Mouse (Mus musculus): ENCODE data around the gene 1700023F06Rik. TPM values are rescaled to one million over a fixed set of nuclear protein-coding genes. Genes with fewer than 3 reads are reported as not detected.

Gene 1700023F06Rik
- polyA plus RNA-seq, 1 experiment = 9.4 TPM

DNA sequence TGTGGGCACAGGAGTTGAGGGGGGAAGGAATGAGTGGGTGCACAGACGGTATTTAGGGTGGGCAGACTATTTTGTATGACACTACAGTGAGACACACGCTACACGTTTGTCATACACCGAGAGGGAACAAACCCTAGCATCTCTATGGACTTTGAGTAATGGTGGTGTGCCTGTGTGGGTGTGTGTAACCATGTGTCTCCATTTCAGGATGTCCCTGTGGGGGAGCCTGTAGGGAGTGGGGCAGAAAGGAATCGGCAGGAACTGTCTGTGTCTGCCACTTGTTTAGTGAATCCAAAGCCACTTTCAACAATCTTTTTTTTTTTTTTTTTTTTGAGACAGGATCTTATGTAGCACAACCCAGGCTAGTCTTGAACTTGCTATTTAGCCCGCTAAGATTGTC is 2.2 kb downstream of the 1700023F06Rik start:
- no peak for TF ChIP-seq POLR2A (IDR thresholded peaks at IDR 0.05; ENCODE audit: borderline replicate concordance, insufficient read depth, low read length)
- no peak for TF ChIP-seq CTCF (IDR thresholded peaks at IDR 0.05; ENCODE audit: borderline replicate concordance, insufficient read depth, low read depth, low read length)
- WGBS = 94% methylated on average over 6 of the region's 6 CpGs
- no peak for DNase-seq

DNA sequence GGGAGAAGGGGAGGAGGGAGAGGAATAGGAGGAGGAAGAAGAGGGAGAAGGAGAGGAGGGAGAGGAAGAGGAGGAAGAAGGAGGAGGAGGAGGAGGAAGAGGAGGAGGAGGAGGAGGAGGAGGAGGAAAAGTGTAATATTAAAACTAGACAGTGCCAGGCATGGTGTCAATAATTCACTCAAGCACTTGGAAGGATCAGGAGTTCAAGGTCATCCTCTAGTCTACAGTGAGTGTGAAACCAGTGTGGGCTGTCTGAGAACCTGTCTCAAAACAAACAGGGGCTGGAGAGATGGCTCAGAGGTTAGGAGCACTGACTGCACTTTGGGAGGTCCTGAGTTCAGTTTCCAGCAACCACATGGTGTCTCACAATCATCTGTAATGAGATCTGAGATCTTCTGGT is 6.0 kb downstream of the 1700023F06Rik start:
- peaks cover 25% of the 10 kb centered on the region for H3K4me1 ChIP-seq (ENCODE audit: control insufficient read depth, insufficient read depth, low read length)
- DNase-seq = no peak
- no peak overlapping the region for H3K27ac ChIP-seq (ENCODE audit: insufficient read depth, low read length)
- TF ChIP-seq CTCF (IDR thresholded peaks at IDR 0.05; ENCODE audit: borderline replicate concordance, insufficient read depth, low read depth, low read length) (no peak), POLR2A (IDR thresholded peaks at IDR 0.05; ENCODE audit: borderline replicate concordance, insufficient read depth, low read length) (no peak)
- H3K27me3 ChIP-seq (ENCODE audit: control insufficient read depth, insufficient read depth, low read length) = no peaks in the 10 kb centered on the region
- no peak overlapping the region for H3K4me3 ChIP-seq (replicated peaks; ENCODE audit: insufficient read depth, low read depth, low read length)

More for the DNA sequence above, 2.2 kb downstream of the 1700023F06Rik start:
- peaks cover 5% of the 10 kb centered on the region for H3K4me1 ChIP-seq (ENCODE audit: control insufficient read depth, insufficient read depth, low read length)
- H3K27me3 ChIP-seq (ENCODE audit: control insufficient read depth, insufficient read depth, low read length) = no peaks in the 10 kb centered on the region
- no peak overlapping the region for H3K4me3 ChIP-seq (replicated peaks; ENCODE audit: insufficient read depth, low read depth, low read length)
- H3K27ac ChIP-seq (ENCODE audit: insufficient read depth, low read length) = no peak overlapping the region

DNA sequence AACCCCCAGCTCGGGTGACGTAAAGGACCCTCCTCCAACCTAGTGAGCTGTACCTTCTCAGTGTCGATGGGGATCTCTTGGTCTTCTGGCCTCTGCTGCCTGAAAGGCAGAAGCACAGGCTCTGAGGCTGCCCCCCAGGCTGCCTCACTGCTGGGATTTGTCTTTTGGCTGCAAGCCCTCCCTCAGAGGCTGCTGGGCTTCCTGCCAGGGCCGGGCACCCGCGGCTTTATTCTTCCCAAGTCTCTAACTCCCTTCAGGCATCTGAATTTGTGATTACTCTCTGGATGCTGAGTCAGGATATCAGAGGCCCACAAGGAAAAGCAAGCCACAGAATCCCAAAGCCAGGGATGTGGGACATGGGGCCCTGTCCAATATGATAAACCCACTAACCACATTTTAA is 6.7 kb downstream of the 1700023F06Rik start:
- DNase-seq = peak; percentile 82 to 83
- WGBS = 5% methylated on average over 6 of the region's 6 CpGs
- no peak overlapping the region for H3K4me3 ChIP-seq (replicated peaks; ENCODE audit: insufficient read depth, low read depth, low read length)
- TF ChIP-seq CTCF (IDR thresholded peaks at IDR 0.05; ENCODE audit: borderline replicate concordance, insufficient read depth, low read depth, low read length) (no peak), POLR2A (IDR thresholded peaks at IDR 0.05; ENCODE audit: borderline replicate concordance, insufficient read depth, low read length) (no peak)
- H3K27me3 ChIP-seq (ENCODE audit: control insufficient read depth, insufficient read depth, low read length) = no peaks in the 10 kb centered on the region
- peaks cover 32% of the 10 kb centered on the region for H3K4me1 ChIP-seq (ENCODE audit: control insufficient read depth, insufficient read depth, low read length)
- peak overlapping the region; percentile 59 for H3K27ac ChIP-seq (ENCODE audit: insufficient read depth, low read length)

DNA sequence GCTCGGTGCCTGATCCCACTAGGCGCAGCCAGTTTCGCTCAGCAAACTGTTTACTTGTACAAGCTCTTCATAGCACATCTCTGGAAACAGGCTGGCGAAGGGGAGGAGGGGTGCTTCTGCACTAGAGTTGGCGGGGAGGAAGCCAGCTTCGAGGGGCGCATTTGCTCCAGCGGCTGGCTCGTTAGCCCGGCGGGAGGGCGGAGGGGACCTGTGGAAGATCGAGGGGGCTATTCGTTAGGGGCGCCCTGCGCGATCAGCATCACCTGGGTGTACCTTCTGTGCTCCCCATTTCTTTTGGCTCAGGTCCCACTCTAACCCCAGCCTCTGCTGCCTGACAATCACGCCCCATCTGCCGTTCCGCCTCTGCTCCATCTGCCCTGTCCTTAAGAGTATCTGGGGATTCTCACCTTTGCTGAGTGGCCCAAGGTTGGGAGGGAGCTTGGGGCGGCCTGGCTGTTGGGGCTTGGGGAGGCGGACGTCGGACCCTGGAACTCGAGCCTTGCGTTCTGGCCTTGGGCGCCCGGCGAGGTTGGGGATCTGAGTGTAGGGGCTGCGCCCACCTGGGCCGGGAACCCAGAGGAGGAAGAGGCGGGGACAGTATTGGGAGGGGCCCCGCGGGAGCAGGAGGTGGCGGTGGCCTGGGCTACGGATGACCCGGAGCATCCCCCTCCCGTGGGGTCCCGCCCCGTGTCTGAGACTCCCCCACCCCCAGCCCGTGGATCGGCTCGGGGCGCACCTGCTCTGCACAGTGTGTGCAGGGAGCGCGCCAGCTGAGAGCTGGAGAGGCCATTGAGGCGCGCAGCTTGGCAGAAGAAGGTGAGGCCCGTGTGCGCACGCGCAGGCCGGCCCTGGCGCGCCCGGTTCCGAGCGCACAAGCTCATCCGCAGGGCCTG is 9.2 kb downstream of the 1700023F06Rik start:
- peak; percentile 75 for TF ChIP-seq POLR2A (IDR thresholded peaks at IDR 0.05; ENCODE audit: borderline replicate concordance, insufficient read depth, low read length)
- TF ChIP-seq CTCF (IDR thresholded peaks at IDR 0.05; ENCODE audit: borderline replicate concordance, insufficient read depth, low read depth, low read length) = no peak
- whole genome bisulfite sequencing = 2% methylated on average over 58 of the region's 59 CpGs
- no peaks in the 10 kb centered on the region for H3K27me3 ChIP-seq (ENCODE audit: control insufficient read depth, insufficient read depth, low read length)
- DNase-seq = peak; percentile 91 to 92
- H3K27ac ChIP-seq (ENCODE audit: insufficient read depth, low read length) = peak overlapping the region; percentile 99
- H3K4me3 ChIP-seq (replicated peaks; ENCODE audit: insufficient read depth, low read depth, low read length) = peak overlapping the region; percentile 85
- H3K4me1 ChIP-seq (ENCODE audit: control insufficient read depth, insufficient read depth, low read length) = peaks cover 48% of the 10 kb centered on the region

DNA sequence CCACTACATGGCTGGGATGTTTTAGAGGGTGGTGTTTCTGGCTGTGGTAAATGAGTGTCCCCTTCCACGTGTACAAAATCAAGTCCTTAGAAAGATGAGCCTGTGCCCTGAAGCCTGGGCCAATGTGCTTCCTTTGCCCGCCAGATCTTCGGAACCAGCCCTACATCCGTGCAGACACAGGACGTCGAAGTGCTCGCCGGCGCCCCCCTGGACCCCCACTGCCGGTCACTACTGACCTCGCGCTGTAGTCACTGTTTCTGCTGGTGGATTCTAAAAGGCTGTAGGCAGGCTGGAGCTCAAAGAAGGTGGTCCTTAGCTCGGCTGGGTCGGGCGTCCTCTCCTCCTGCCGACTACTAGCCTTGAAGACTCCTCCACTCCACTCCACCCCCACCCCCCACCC is 10.0 kb downstream of the 1700023F06Rik start:
- H3K4me1 ChIP-seq (ENCODE audit: control insufficient read depth, insufficient read depth, low read length) = peaks cover 48% of the 10 kb centered on the region
- WGBS = 10% methylated on average over 16 of the region's 16 CpGs
- peak overlapping the region; percentile 30 for H3K27ac ChIP-seq (ENCODE audit: insufficient read depth, low read length)
- DNase-seq = peak; percentile 41 to 61
- no peak for TF ChIP-seq POLR2A (IDR thresholded peaks at IDR 0.05; ENCODE audit: borderline replicate concordance, insufficient read depth, low read length)
- no peak for TF ChIP-seq CTCF (IDR thresholded peaks at IDR 0.05; ENCODE audit: borderline replicate concordance, insufficient read depth, low read depth, low read length)
- no peaks in the 10 kb centered on the region for H3K27me3 ChIP-seq (ENCODE audit: control insufficient read depth, insufficient read depth, low read length)
- peak overlapping the region; percentile 85 for H3K4me3 ChIP-seq (replicated peaks; ENCODE audit: insufficient read depth, low read depth, low read length)

DNA sequence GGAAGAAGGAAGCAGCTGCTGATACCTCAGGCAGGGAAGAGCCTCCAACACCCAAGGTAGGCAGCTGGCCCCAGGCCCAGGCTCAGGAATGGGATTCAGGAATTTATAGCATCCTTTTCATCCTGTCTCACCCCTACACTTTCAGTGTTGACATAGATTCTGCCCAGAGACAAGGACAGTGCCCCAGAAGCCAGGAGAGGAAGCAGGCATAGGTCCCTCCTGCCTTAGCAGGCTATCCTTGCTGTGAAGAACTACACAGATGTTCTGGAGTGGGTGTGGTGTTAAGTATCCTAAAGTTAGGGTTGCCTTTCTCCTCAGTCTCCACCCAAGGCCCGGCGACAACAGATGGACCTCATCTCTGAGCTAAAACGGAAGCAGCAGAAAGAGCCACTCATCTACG is 11.0 kb downstream of the 1700023F06Rik start:
- TF ChIP-seq POLR2A (IDR thresholded peaks at IDR 0.05; ENCODE audit: borderline replicate concordance, insufficient read depth, low read length) = no peak
- TF ChIP-seq CTCF (IDR thresholded peaks at IDR 0.05; ENCODE audit: borderline replicate concordance, insufficient read depth, low read depth, low read length) = no peak
- Histone ChIP-seq H3K27me3 (ENCODE audit: control insufficient read depth, insufficient read depth, low read length) (no peaks in the 10 kb centered on the region), H3K4me3 (replicated peaks; ENCODE audit: insufficient read depth, low read depth, low read length) (no peak overlapping the region), H3K4me1 (ENCODE audit: control insufficient read depth, insufficient read depth, low read length) (peaks cover 48% of the 10 kb centered on the region), H3K27ac (ENCODE audit: insufficient read depth, low read length) (peak overlapping the region; percentile 12)
- 35% methylated on average over 4 of the region's 4 CpGs for WGBS
- no peak for DNase-seq

DNA sequence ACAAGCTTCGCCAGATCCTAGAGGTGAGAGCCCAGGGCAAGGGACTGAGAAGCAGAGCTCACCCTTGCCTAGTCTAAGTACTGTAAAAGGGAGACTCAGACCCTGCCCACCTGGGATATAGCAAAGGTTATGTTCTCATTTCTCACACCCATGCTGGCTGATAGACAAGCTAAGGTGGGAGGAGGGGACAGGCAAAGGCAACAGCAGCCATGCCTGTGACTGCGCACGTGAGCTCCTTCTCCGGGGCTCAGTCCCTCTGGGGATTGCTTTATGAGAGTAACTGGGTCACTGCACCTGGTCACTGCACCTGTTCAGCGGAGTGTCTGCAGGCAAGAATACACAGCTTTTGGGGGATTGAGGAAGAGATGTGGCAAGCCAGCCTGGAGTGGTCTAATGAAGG is 12.7 kb downstream of the 1700023F06Rik start:
- Histone ChIP-seq H3K4me1 (ENCODE audit: control insufficient read depth, insufficient read depth, low read length) (peaks cover 40% of the 10 kb centered on the region), H3K4me3 (replicated peaks; ENCODE audit: insufficient read depth, low read depth, low read length) (no peak overlapping the region), H3K27ac (ENCODE audit: insufficient read depth, low read length) (peak overlapping the region; percentile 57), H3K27me3 (ENCODE audit: control insufficient read depth, insufficient read depth, low read length) (no peaks in the 10 kb centered on the region)
- TF ChIP-seq CTCF (IDR thresholded peaks at IDR 0.05; ENCODE audit: borderline replicate concordance, insufficient read depth, low read depth, low read length) (no peak), POLR2A (IDR thresholded peaks at IDR 0.05; ENCODE audit: borderline replicate concordance, insufficient read depth, low read length) (no peak)
- WGBS = 43% methylated on average over 5 of the region's 5 CpGs
- peak; percentile 49 to 51 for DNase-seq

DNA sequence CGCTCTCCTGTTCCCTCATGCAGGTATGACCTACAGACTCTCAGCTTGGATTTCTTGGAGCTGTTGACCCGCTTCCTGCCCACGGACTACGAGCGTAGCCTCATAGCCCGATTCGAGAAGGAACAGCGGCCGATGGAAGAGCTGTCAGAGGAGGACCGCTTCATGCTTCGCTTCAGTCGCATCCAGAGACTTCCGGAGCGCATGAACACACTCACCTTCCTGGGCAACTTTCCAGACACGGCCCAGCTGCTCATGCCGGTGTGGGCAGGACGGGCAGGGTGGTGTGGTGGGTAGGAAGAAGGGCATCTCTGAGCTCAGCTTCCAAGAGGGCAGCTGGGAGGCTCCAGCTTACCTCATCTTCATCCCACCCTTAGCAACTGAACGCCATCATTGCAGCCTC is 13.1 kb downstream of the 1700023F06Rik start:
- TF ChIP-seq POLR2A (IDR thresholded peaks at IDR 0.05; ENCODE audit: borderline replicate concordance, insufficient read depth, low read length) (no peak), CTCF (IDR thresholded peaks at IDR 0.05; ENCODE audit: borderline replicate concordance, insufficient read depth, low read depth, low read length) (no peak)
- Histone ChIP-seq H3K4me3 (replicated peaks; ENCODE audit: insufficient read depth, low read depth, low read length) (no peak overlapping the region), H3K4me1 (ENCODE audit: control insufficient read depth, insufficient read depth, low read length) (peaks cover 38% of the 10 kb centered on the region), H3K27ac (ENCODE audit: insufficient read depth, low read length) (peak overlapping the region; percentile 57), H3K27me3 (ENCODE audit: control insufficient read depth, insufficient read depth, low read length) (no peaks in the 10 kb centered on the region)
- peak; percentile 54 to 55 for DNase-seq
- WGBS = 53% methylated on average over 18 of the region's 18 CpGs
